10 mouse cellular contexts compared by ENCODE assay signal in genomic region chr10:42581694-42582565, GRCm38 (mm10). TPM values are rescaled to one million over a fixed set of nuclear protein-coding genes. Genes with fewer than 3 reads are reported as not detected.
DNase-seq lines count a peak whose midpoint lies in the region; ATAC-seq and TF ChIP-seq lines count a peak whose summit lies in the region.
"Had no signal": no experiment of that assay in that cellular context is flagged by ENCODE, and none has a peak within 500 bp of the region (broad histone marks: within the 10 kb centered on the region; RNA-seq: fewer than 3 reads in every experiment).

No protein-coding gene starts in this region.

- H3K36me3 ChIP-seq in hindbrain, embryonic 10.5 days = no peaks in the 10 kb centered on the region
- no peaks in the 10 kb centered on the region for H3K36me3 ChIP-seq in hindbrain, postnatal 0 days (ENCODE audit: insufficient read depth, low read length)
- no peaks in the 10 kb centered on the region for H3K36me3 ChIP-seq in ES-Bruce4 (ENCODE audit: control insufficient read depth, insufficient read depth, low read length, poor library complexity, severe bottlenecking)
- H3K36me3 ChIP-seq in embryonic facial prominence, embryonic 10.5 days (replicated peaks) = no peaks in the 10 kb centered on the region
- no peaks in the 10 kb centered on the region for H3K36me3 ChIP-seq in intestine, postnatal 0 days (ENCODE audit: control insufficient read depth, insufficient read depth)

- peaks cover 61% of the 10 kb centered on the region for H3K4me1 ChIP-seq in hindbrain, embryonic 10.5 days (replicated peaks)
- no peaks in the 10 kb centered on the region for H3K4me1 ChIP-seq in hindbrain, postnatal 0 days (ENCODE audit: insufficient read depth, low read length)
- no peaks in the 10 kb centered on the region for H3K4me1 ChIP-seq in ES-Bruce4 (ENCODE audit: control insufficient read depth, insufficient read depth, low read length)
- H3K4me1 ChIP-seq in embryonic facial prominence, embryonic 10.5 days = peaks cover 57% of the 10 kb centered on the region
- no peaks in the 10 kb centered on the region for H3K4me1 ChIP-seq in intestine, postnatal 0 days (replicated peaks; ENCODE audit: control insufficient read depth, insufficient read depth, low read length)

- H3K9me3 ChIP-seq in hindbrain, embryonic 10.5 days = peaks cover 4% of the 10 kb centered on the region
- no peaks in the 10 kb centered on the region for H3K9me3 ChIP-seq in hindbrain, postnatal 0 days (ENCODE audit: low read length)
- no peaks in the 10 kb centered on the region for H3K9me3 ChIP-seq in ES-Bruce4 (replicated peaks; ENCODE audit: control insufficient read depth, insufficient read depth, low read length, poor library complexity, severe bottlenecking)
- H3K9me3 ChIP-seq in embryonic facial prominence, embryonic 10.5 days = peaks cover 4% of the 10 kb centered on the region; the same call in 1 of the 2 replicates
- H3K9me3 ChIP-seq in intestine, postnatal 0 days (ENCODE audit: control insufficient read depth) = no peaks in the 10 kb centered on the region

- peak overlapping the region; percentile 39 for H3K4me3 ChIP-seq in hindbrain, embryonic 10.5 days
- H3K4me3 ChIP-seq in hindbrain, postnatal 0 days (ENCODE audit: low read length) = no peak overlapping the region
- H3K4me3 ChIP-seq in ES-Bruce4 (ENCODE audit: low read depth, low read length) = peak overlapping the region; percentile 1; the same call in 1 of the 2 replicates
- peak overlapping the region; percentile 57 for H3K4me3 ChIP-seq in embryonic facial prominence, embryonic 10.5 days
- H3K4me3 ChIP-seq in intestine, postnatal 0 days (ENCODE audit: low read depth, low read length) = 0 out of 2 replicates have a peak overlapping the region, but pooled peaks have one; percentile 0

- ATAC-seq in hindbrain, postnatal 0 days = no peak
- no peak for ATAC-seq in intestine, postnatal 0 days

- no peak overlapping the region for H3K9ac ChIP-seq in hindbrain, postnatal 0 days (replicated peaks; ENCODE audit: low read length)
- no peak overlapping the region for H3K9ac ChIP-seq in ES-Bruce4 (ENCODE audit: low read depth, poor library complexity, severe bottlenecking)
- no peak overlapping the region for H3K9ac ChIP-seq in intestine, postnatal 0 days (ENCODE audit: low read depth, low read length)

- peaks cover 100% of the 10 kb centered on the region for H3K27me3 ChIP-seq in hindbrain, embryonic 10.5 days (ENCODE audit: insufficient read depth, poor library complexity, severe bottlenecking)
- peaks cover 90% of the 10 kb centered on the region for H3K27me3 ChIP-seq in hindbrain, postnatal 0 days (ENCODE audit: insufficient read depth, low read length)
- peaks cover 69% of the 10 kb centered on the region for H3K27me3 ChIP-seq in ES-Bruce4 (ENCODE audit: control insufficient read depth, insufficient read depth, low read length, poor library complexity, severe bottlenecking)
- peaks cover 100% of the 10 kb centered on the region for H3K27me3 ChIP-seq in embryonic facial prominence, embryonic 10.5 days (replicated peaks; ENCODE audit: low read depth, poor library complexity, severe bottlenecking)
- peaks cover 96% of the 10 kb centered on the region for H3K27me3 ChIP-seq in intestine, postnatal 0 days (replicated peaks; ENCODE audit: control insufficient read depth, insufficient read depth, low read length)

- WGBS in hindbrain, embryonic 10.5 days = under 1% methylated on average over 45 of the region's 45 CpGs
- WGBS in hindbrain, postnatal 0 days = 1% methylated on average over 43 of the region's 45 CpGs
- under 1% methylated on average over 45 of the region's 45 CpGs for WGBS in embryonic facial prominence, embryonic 10.5 days
- WGBS in intestine, postnatal 0 days = 3% methylated on average over 45 of the region's 45 CpGs

- peak; percentile 67 for DNase-seq in hindbrain, embryonic 10.5 days (ENCODE audit: low spot score)
- no peak for DNase-seq in hindbrain, postnatal 0 days (ENCODE audit: low spot score)
- peak; percentile 66 for DNase-seq in embryonic facial prominence, embryonic 10.5 days (ENCODE audit: low spot score)
- no peak for DNase-seq in thymus, postnatal 0 days (ENCODE audit: low spot score)
- no peak for DNase-seq in gastrocnemius, adult 8-10 months (ENCODE audit: low spot score in 2 of 2)
- DNase-seq in frontal cortex, postnatal 14 days (ENCODE audit: low spot score in 2 of 2) = no peak
- DNase-seq: cerebellum, adult 9-10 months had no signal

- TF ChIP-seq POLR2A in ES-Bruce4 (IDR thresholded peaks at IDR 0.05; ENCODE audit: insufficient read depth, low read length) = no peak

- TF ChIP-seq CTCF in hindbrain, postnatal 0 days (IDR thresholded peaks at IDR 0.05; ENCODE audit: low read depth) = no peak
- no peak for TF ChIP-seq CTCF in ES-Bruce4 (IDR thresholded peaks at IDR 0.05; ENCODE audit: low read depth, low read length)
- no peak for TF ChIP-seq CTCF in intestine, postnatal 0 days (IDR thresholded peaks at IDR 0.05; ENCODE audit: low read depth)

- no peak for TF ChIP-seq EP300 in ES-Bruce4 (IDR thresholded peaks at IDR 0.05; ENCODE audit: insufficient read depth, low read depth, low read length)

- H3K4me2 ChIP-seq in hindbrain, postnatal 0 days (ENCODE audit: low read depth, low read length) = no peak overlapping the region
- H3K4me2 ChIP-seq in intestine, postnatal 0 days (replicated peaks; ENCODE audit: low read depth) = no peak overlapping the region

- H3K27ac ChIP-seq in hindbrain, embryonic 10.5 days = peak overlapping the region; percentile 50; the same call in 1 of the 2 replicates
- no peak overlapping the region for H3K27ac ChIP-seq in hindbrain, postnatal 0 days
- H3K27ac ChIP-seq in ES-Bruce4 (ENCODE audit: insufficient read depth, low read length) = no peak overlapping the region
- peak overlapping the region; percentile 81 for H3K27ac ChIP-seq in embryonic facial prominence, embryonic 10.5 days (replicated peaks)
- H3K27ac ChIP-seq in intestine, postnatal 0 days (ENCODE audit: low read depth, low read length) = no peak overlapping the region

RNA-seq across cellular contexts. Expression of gene Nr2e1, which starts 1.5 kb away (rescaled TPM):
- polyA plus RNA-seq in hindbrain, embryonic 10.5 days (2016; fragmentation: Nextera tagmentation; extraction: Ambion mirVana) = 1.2 and 3.0 TPM in 2 replicates
- total RNA-seq in hindbrain, postnatal 0 days (2014; rRNA removed) = 0.10 TPM in 1 of 2 replicates, not detected in the other
- not detected in 2 replicates for polyA plus RNA-seq in hindbrain, postnatal 0 days (2015; fragmentation: Nextera tagmentation; extraction: Ambion mirVana)
- not detected in 2 replicates for polyA plus RNA-seq in ES-Bruce4 (2011; ENCODE audit: insufficient read depth, insufficient read length, low read depth, missing spikeins)
- polyA plus RNA-seq in embryonic facial prominence, embryonic 10.5 days (2016; fragmentation: Nextera tagmentation; extraction: Ambion mirVana) = 10.4 and 11.5 TPM in 2 replicates
- not detected in 2 replicates for polyA plus RNA-seq in intestine, postnatal 0 days (2015; fragmentation: Nextera tagmentation; extraction: Ambion mirVana)
- 0.10 TPM in 1 of 2 replicates, not detected in the other for polyA plus RNA-seq in thymus, postnatal 0 days (2015; fragmentation: Nextera tagmentation; extraction: Ambion mirVana)
- not detected for total RNA-seq in gastrocnemius, adult 8-10 months (2022)
- total RNA-seq: megakaryocyte-erythroid progenitor cell, adult 5-6 weeks had no signal

RNA-seq across cellular contexts. Expression of gene Ostm1, which starts 1.7 kb away (rescaled TPM):
- polyA plus RNA-seq in hindbrain, embryonic 10.5 days (2016; fragmentation: Nextera tagmentation; extraction: Ambion mirVana) = 15.3 and 16.1 TPM in 2 replicates
- total RNA-seq in hindbrain, postnatal 0 days (2014; rRNA removed) = 37.0 and 43.1 TPM in 2 replicates
- polyA plus RNA-seq in hindbrain, postnatal 0 days (2015; fragmentation: Nextera tagmentation; extraction: Ambion mirVana) = 36.8 and 39.2 TPM in 2 replicates
- 14.2 and 18.6 TPM in 2 replicates for polyA plus RNA-seq in ES-Bruce4 (2011; ENCODE audit: insufficient read depth, insufficient read length, low read depth, missing spikeins)
- polyA plus RNA-seq in embryonic facial prominence, embryonic 10.5 days (2016; fragmentation: Nextera tagmentation; extraction: Ambion mirVana) = 15.4 and 15.7 TPM in 2 replicates
- 25.4 and 29.1 TPM in 2 replicates for polyA plus RNA-seq in intestine, postnatal 0 days (2015; fragmentation: Nextera tagmentation; extraction: Ambion mirVana)
- 95.3 and 102 TPM in 2 replicates for polyA plus RNA-seq in thymus, postnatal 0 days (2015; fragmentation: Nextera tagmentation; extraction: Ambion mirVana)
- 10 to 100 TPM; 18.6 to 21.5 (median 20.9) TPM for total RNA-seq in gastrocnemius, adult 8-10 months (2022)

Comparison
In these comparisons a context has a peak if more than half of its experiments do, and no peak if none do; other contexts are left out.
1. DNase-seq: peak in hindbrain, embryonic 10.5 days (single experiment) and embryonic facial prominence, embryonic 10.5 days (single experiment); none in hindbrain, postnatal 0 days (single experiment), thymus, postnatal 0 days (single experiment), gastrocnemius, adult 8-10 months (0 of 2) and frontal cortex, postnatal 14 days (0 of 2).
2. H3K27ac ChIP-seq: peak in hindbrain, embryonic 10.5 days (single experiment) and embryonic facial prominence, embryonic 10.5 days (single experiment); none in hindbrain, postnatal 0 days (single experiment), ES-Bruce4 (single experiment) and intestine, postnatal 0 days (single experiment).